Mouse (Mus musculus): Measurements from ENCODE around the gene Tex101. TPM values are rescaled to one million over a fixed set of nuclear protein-coding genes. Genes with fewer than 3 reads are reported as not detected.

Tex101 gene
- total and polyA plus RNA-seq, 3 experiments: not detected

- Histone ChIP-seq H3K4me3 (replicated peaks in 1 of 3; ENCODE audit: low read depth in 2 of 3, low read length in 2 of 3, poor library complexity in 1 of 3) (no peak overlapping the region), H3K9me3 (replicated peaks; ENCODE audit: low read length) (no peaks in the 10 kb centered on the region), H3K27me3 (replicated peaks) (peaks cover 6% of the 10 kb centered on the region), H3K36me3 (replicated peaks in 1 of 2; ENCODE audit: control insufficient read depth in 1 of 2, insufficient read depth in 1 of 2, low read length in 1 of 2) (no peaks in the 10 kb centered on the region), H3K9ac (ENCODE audit: insufficient read depth, low read depth) (no peak overlapping the region), H3K79me2 (replicated peaks; ENCODE audit: control insufficient read depth, extremely low read depth, insufficient read depth, poor library complexity, severe bottlenecking) (no peaks in the 10 kb centered on the region), H3K27ac (ENCODE audit: insufficient read depth, low read depth) (no peak overlapping the region), H3K4me2 (ENCODE audit: insufficient read depth, low read depth, poor library complexity, severe bottlenecking) (no peak overlapping the region), H3K4me1 (ENCODE audit: control insufficient read depth in 1 of 2, insufficient read depth in 2 of 2) (peaks cover 12 to 25% of the 10 kb centered on the region in 2 experiments)
- dilution Hi-C loops (cut with MboI; ENCODE audit: extremely low pct_ligation_motif_present, extremely low pct_unique_long_range_greater_than_20kb, low sequenced_read_pairs) (no loop called here), in situ Hi-C loops (cut with MboI; ENCODE audit: low pct_ligation_motif_present, low pct_unique_long_range_greater_than_20kb, low sequenced_read_pairs) (loop anchor here (10.0 kb wide), 1 partner anchor 110 kb away; the partner anchor contains the start of gene Irgq)
- no peak for TF ChIP-seq TBP (conservative IDR thresholded peaks at IDR 0.05; ENCODE audit: low read depth, low read length)
- no peak for TF ChIP-seq MAZ (IDR thresholded peaks at IDR 0.05; ENCODE audit: low read depth, low read length)
- TF ChIP-seq ZMIZ1 (IDR thresholded peaks at IDR 0.05; ENCODE audit: low read depth, low read length): no peak
- no peak for TF ChIP-seq ZC3H11A (IDR thresholded peaks at IDR 0.05; ENCODE audit: low read depth, low read length)
- TF ChIP-seq PAX5 (IDR thresholded peaks at IDR 0.05; ENCODE audit: low read length): no peak
- TF ChIP-seq IRF4 (IDR thresholded peaks at IDR 0.05; ENCODE audit: low read depth, low read length): no peak
- TF ChIP-seq MAX (IDR thresholded peaks at IDR 0.05; ENCODE audit: low read length): no peak
- no peak for TF ChIP-seq UBTF (IDR thresholded peaks at IDR 0.05; ENCODE audit: low read depth, low read length)
- no peak for TF ChIP-seq NELFE (IDR thresholded peaks at IDR 0.05; ENCODE audit: low read depth, low read length)
- no peak for TF ChIP-seq EP300 (IDR thresholded peaks at IDR 0.05; ENCODE audit: low read length)
- no peak for TF ChIP-seq RAD21 (IDR thresholded peaks at IDR 0.05; ENCODE audit: low read depth, low read length)
- TF ChIP-seq KAT2A (IDR thresholded peaks at IDR 0.05; ENCODE audit: insufficient replicate concordance, low read length): no peak
- TF ChIP-seq JUND (conservative IDR thresholded peaks at IDR 0.05; ENCODE audit: low read depth, low read length): no peak
- TF ChIP-seq SMC3 (IDR thresholded peaks at IDR 0.05; ENCODE audit: low read depth, low read length): no peak
- no peak for DNase-seq (ENCODE audit: extremely low read depth)
Observed at GRCm38 (mm10) chr7:24644492-24644891, 32.0 kb downstream of the Tex101 start.

DNA sequence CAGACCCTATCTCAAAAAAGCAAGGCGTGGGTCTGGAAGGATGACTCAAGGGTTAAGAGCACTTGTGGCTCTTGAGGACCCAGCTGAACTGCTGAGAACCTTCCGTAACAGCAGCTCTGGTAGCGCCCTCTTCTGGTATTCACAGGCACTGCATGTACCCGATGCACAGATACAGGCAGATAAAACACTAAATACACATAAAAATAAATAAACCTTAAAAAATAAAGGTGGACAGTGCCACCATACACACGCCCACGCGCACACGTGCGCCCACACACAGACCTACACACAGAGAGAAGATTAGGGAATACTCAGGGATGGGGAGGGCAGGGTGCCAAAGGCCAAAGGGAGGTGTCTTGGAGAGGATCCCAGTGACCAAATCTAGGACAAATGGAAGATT, 34.0 kb downstream of the Tex101 start:
- no peaks in the 10 kb centered on the region for H3K9me3 ChIP-seq (replicated peaks; ENCODE audit: low read length)
- no peaks in the 10 kb centered on the region for H3K79me2 ChIP-seq (replicated peaks; ENCODE audit: control insufficient read depth, extremely low read depth, insufficient read depth, poor library complexity, severe bottlenecking)
- no peak overlapping the region for H3K9ac ChIP-seq (ENCODE audit: insufficient read depth, low read depth)
- dilution Hi-C loops (cut with MboI; ENCODE audit: extremely low pct_ligation_motif_present, extremely low pct_unique_long_range_greater_than_20kb, low sequenced_read_pairs) (no loop called here), in situ Hi-C loops (cut with MboI; ENCODE audit: low pct_ligation_motif_present, low pct_unique_long_range_greater_than_20kb, low sequenced_read_pairs) (loop anchor here (10.0 kb wide), 1 partner anchor 108 kb away; the partner anchor contains the start of gene Irgq)
- H3K27me3 ChIP-seq (replicated peaks): peaks cover 8% of the 10 kb centered on the region
- no peaks in the 10 kb centered on the region for H3K36me3 ChIP-seq (replicated peaks in 1 of 2; ENCODE audit: control insufficient read depth in 1 of 2, insufficient read depth in 1 of 2, low read length in 1 of 2)
- DNase-seq (ENCODE audit: extremely low read depth): peak; percentile 61
- no peak overlapping the region for H3K4me2 ChIP-seq (ENCODE audit: insufficient read depth, low read depth, poor library complexity, severe bottlenecking)
- TF ChIP-seq SMC3 (IDR thresholded peaks at IDR 0.05; ENCODE audit: low read depth, low read length) (peak; percentile 78), SIN3A (IDR thresholded peaks at IDR 0.05; ENCODE audit: low read length) (no peak), ELF1 (IDR thresholded peaks at IDR 0.05; ENCODE audit: low read depth, low read length) (no peak), CTCF (conservative IDR thresholded peaks at IDR 0.05 in 1 of 2, IDR thresholded peaks at IDR 0.05 in 1 of 2; ENCODE audit: low read depth in 2 of 2, low read length in 2 of 2) (peak; percentile 87 to 93), UBTF (IDR thresholded peaks at IDR 0.05; ENCODE audit: low read depth, low read length) (no peak), HCFC1 (IDR thresholded peaks at IDR 0.05; ENCODE audit: low read depth, low read length) (no peak), ETS1 (conservative IDR thresholded peaks at IDR 0.05; ENCODE audit: low read depth, low read length) (no peak), MYC (IDR thresholded peaks at IDR 0.05; ENCODE audit: low read depth, low read length) (no peak), RAD21 (IDR thresholded peaks at IDR 0.05; ENCODE audit: low read depth, low read length) (peak; percentile 66), MXI1 (IDR thresholded peaks at IDR 0.05; ENCODE audit: low read depth, low read length) (no peak)
- no peak overlapping the region for H3K27ac ChIP-seq (ENCODE audit: insufficient read depth, low read depth)
- H3K4me1 ChIP-seq (ENCODE audit: control insufficient read depth in 1 of 2, insufficient read depth in 2 of 2): peaks cover 18 to 25% of the 10 kb centered on the region in 2 experiments
- no peak overlapping the region for H3K4me3 ChIP-seq (replicated peaks in 1 of 3; ENCODE audit: low read depth in 2 of 3, low read length in 2 of 3, poor library complexity in 1 of 3)
